Mouse (Mus musculus) megakaryocyte, embryonic 14.5 days (primary cell): ENCODE data around the gene Pde4d. TPM values are rescaled to one million over a fixed set of nuclear protein-coding genes. Genes with fewer than 3 reads are reported as not detected.
A peak's percentile ranks its signal among the peaks of the same experiment; 100 is the strongest.

Experiments used
- H3K27me3 ChIP-seq: replicated peaks from 2 replicates; pipeline ENCODE3; 2012; ENCODE audit warnings: inconsistent platforms
- H3K36me3 ChIP-seq: replicated peaks from 2 replicates; pipeline ENCODE3; 2012; ENCODE audit warnings: low read length, inconsistent platforms, mixed read lengths
- H3K4me1 ChIP-seq: 2 replicates; pipeline ENCODE4 v1.6.1; 2012; ENCODE audit warnings: inconsistent platforms
- H3K4me3 ChIP-seq: replicated peaks from 2 replicates; pipeline ENCODE3; 2012; ENCODE audit warnings: moderate library complexity, mild to moderate bottlenecking, inconsistent platforms
- H3K9me3 ChIP-seq: 2 replicates; pipeline ENCODE4 v1.6.1; 2012; ENCODE audit warnings: inconsistent platforms
- FLI1 ChIP-seq: IDR thresholded peaks from 2 replicates; pipeline ENCODE4 v1.6.1; 2012; ENCODE audit warnings: low read length, inconsistent platforms, mixed read lengths
- GATA1 ChIP-seq: IDR thresholded peaks from 3 replicates; pipeline ENCODE4 v1.6.1; 2012; ENCODE audit warnings: mixed read lengths, low read length, inconsistent platforms, borderline replicate concordance
- polyA plus RNA-seq: library from polyadenylated mRNA; stranded (reverse); fragments of >175 nt; gene quantifications from 2 replicates; pipeline ENCODE4 v1.2.3, GENCODE M21; 2012; ENCODE audit warnings: low replicate concordance; ENCODE audit not compliant: insufficient read depth

Pde4d gene
- polyA plus RNA-seq = 2.8 and 7.2 TPM in 2 replicates

DNA sequence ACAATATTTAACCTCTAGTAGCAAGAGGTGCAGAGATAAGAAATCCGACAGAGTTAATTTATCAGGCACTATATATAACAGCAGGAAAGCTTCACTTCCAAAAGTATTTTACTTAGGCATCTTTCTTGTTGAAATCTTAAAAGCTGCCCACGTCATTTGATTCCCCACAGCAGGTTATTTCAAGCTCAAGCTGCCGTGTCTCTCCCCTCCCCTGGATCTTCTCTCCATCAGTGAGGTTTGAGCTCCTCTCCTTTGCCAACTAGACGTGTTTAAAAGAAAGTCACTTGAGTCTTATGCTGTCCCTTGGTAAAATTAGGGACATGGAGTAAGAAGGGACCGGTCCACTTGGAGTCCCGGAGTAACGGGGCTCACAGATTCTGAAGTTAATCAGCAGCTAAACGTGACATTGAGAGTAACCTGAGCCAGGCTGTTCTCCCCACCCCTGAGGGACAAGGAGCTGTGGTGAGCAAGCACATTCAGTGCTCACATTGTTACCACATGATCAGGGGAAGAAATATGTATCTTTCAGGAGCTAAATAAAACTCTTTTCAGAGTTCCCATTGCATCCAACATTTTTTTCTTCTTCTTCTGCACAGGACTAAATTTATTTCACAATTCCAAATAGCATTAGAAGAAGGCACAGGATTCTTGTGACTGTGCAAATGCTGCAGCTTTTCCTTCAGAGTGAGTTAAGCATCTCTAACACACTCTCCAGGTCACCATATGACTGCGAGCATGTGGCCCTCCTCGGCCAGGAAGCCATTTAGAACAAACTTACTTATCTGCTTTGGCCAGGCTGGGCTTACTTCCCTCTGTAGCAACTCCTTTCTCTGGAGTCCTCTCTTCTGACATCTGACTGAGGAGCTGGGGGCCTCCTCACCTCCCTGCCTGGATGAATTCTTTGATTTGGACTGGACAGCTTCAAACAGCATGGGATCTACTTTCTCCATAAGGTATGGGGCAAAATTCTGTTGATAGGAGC, at the start of gene Pde4d:
Gene Pde4d (plus strand): TSS at position 833 of the 982 bp plus-strand sequence.
- peaks cover 7% of the 10 kb centered on the region for H3K27me3 ChIP-seq
- TF ChIP-seq GATA1 (peak; percentile 50; the same call in 1 of the 3 replicates), FLI1 (no peak)
- H3K4me1 ChIP-seq = peaks cover 35% of the 10 kb centered on the region
- no peaks in the 10 kb centered on the region for H3K36me3 ChIP-seq
- peak within 1 kb of the TSS; percentile 77 for H3K4me3 ChIP-seq
- no peaks in the 10 kb centered on the region for H3K9me3 ChIP-seq

DNA sequence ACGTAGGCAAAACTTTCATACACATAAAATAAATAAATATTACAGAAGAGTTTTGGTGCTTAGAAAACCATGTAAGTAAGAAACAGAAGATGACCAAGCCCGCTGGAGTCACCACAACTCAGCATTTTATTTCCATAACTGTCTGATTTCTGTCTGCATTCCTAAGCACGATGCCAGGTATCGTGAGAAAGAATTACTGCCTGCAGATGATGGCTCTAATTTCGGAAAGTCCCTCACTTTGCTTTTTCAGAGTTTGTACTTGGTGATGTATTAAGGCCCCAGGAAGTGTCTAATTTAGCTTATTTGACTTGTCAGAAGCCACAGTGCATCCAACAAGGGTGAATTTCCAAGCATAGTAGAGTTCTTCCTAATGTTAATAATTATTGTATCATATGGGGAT, 46.6 kb upstream of the Pde4d start:
- Histone ChIP-seq H3K36me3 (peaks cover 52% of the 10 kb centered on the region), H3K4me1 (no peaks in the 10 kb centered on the region), H3K9me3 (no peaks in the 10 kb centered on the region), H3K27me3 (no peaks in the 10 kb centered on the region), H3K4me3 (no peak overlapping the region)
- TF ChIP-seq GATA1 (no peak), FLI1 (no peak)

- H3K36me3 ChIP-seq = peaks cover 60% of the 10 kb centered on the region
- no peaks in the 10 kb centered on the region for H3K27me3 ChIP-seq
- TF ChIP-seq GATA1 = no peak
- TF ChIP-seq FLI1 = no peak
- H3K4me1 ChIP-seq = no peaks in the 10 kb centered on the region
- H3K4me3 ChIP-seq = no peak overlapping the region
- no peaks in the 10 kb centered on the region for H3K9me3 ChIP-seq
These were observed 45.4 kb upstream of the Pde4d start for GRCm38 (mm10) chr13:108404372-108404771.

DNA sequence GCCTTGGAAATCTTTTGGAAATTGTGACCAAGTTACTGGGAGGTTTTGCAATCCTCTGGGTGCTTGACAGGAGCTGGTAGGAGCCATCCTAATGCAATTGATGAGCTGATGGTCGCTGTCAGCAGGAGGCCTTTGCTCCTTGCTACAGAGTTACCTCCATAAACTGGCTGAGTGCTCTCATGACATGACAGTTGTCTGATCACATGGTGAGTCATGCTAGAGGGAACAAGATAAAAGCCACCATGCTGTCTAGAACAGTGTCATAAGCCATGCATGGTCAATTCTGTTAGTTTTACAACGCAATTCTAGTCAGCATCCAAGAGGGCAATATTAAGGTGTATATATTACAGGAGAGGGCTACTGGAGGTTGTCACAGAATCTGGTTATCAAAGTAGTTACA, 34.3 kb upstream of the Pde4d start:
- TF ChIP-seq FLI1 (no peak), GATA1 (no peak)
- H3K4me3 ChIP-seq = no peak overlapping the region

DNA sequence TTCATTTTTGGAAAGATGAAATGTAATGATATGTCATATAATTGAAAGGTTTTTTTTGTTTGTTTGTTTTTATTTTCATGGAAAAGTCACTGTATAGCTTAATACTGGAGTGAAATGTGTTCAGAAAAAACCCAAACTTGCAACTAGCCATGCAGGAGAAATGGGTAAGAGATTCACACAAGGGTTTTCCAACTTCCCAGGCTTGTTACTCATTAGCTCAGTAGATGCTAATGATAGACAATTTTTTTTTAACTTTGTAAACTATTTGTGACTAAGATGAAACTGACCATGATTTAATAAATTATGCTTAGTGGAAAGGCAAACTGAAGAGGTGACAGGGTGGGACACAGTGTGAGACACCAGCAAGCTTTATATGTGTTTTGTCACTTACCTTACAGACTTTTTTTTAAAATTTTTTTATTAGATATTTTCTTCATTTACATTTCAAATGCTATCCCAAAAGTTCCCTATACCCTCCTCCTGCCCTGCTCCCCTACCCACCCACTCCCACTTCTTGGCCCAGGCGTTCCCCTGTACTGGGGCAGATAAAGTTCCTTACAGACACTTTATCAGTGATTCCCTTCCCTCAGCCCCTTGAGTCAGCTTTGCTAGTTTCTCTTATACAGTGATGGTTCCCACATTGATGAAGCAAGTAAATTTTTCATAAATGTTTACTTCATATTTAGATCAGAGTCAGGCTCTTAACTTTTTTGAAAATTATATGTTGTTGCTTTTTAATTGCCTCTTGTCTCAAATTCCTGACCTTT, 30.8 kb upstream of the Pde4d start:
- TF ChIP-seq GATA1 = no peak
- TF ChIP-seq FLI1 = no peak
- Histone ChIP-seq H3K4me1 (peaks cover 17% of the 10 kb centered on the region), H3K9me3 (no peaks in the 10 kb centered on the region), H3K27me3 (peaks cover 5% of the 10 kb centered on the region), H3K4me3 (no peak overlapping the region), H3K36me3 (no peaks in the 10 kb centered on the region)

More for the DNA sequence above, 34.3 kb upstream of the Pde4d start:
- no peaks in the 10 kb centered on the region for H3K36me3 ChIP-seq
- no peaks in the 10 kb centered on the region for H3K27me3 ChIP-seq
- no peaks in the 10 kb centered on the region for H3K9me3 ChIP-seq
- peaks cover 20% of the 10 kb centered on the region for H3K4me1 ChIP-seq

DNA sequence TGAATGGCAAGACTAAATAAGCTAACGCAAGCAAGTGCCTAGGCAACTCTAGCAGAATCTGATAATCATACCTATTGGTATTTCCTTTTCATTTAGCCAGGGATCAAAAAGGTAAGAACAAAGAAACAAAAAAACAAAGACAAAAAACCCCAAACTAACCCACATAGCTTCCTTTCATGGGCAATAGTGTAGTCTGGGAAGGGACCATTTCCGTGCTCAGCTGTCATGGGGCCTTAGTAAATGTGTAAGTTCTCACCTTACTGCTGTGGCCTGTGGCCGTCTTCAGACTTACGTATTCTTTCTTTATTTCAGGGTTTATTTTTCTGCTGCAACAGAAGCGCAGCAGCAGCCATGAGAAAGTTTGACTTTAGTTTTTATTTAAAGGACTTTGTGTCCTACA, 23.4 kb upstream of the Pde4d start:
- no peaks in the 10 kb centered on the region for H3K4me1 ChIP-seq
- H3K4me3 ChIP-seq = no peak overlapping the region
- TF ChIP-seq GATA1 (no peak), FLI1 (no peak)
- no peaks in the 10 kb centered on the region for H3K9me3 ChIP-seq
- peaks cover 18% of the 10 kb centered on the region for H3K27me3 ChIP-seq
- no peaks in the 10 kb centered on the region for H3K36me3 ChIP-seq

- H3K36me3 ChIP-seq = no peaks in the 10 kb centered on the region
- no peak overlapping the region for H3K4me3 ChIP-seq
- H3K4me1 ChIP-seq = no peaks in the 10 kb centered on the region
- peaks cover 15% of the 10 kb centered on the region for H3K27me3 ChIP-seq
- H3K9me3 ChIP-seq = peaks cover 5% of the 10 kb centered on the region
- no peak for TF ChIP-seq GATA1
These were observed 20.9 kb upstream of the Pde4d start for GRCm38 (mm10) chr13:108428809-108429208.

GRCm38 (mm10) chr13:108429623-108430022, 20.1 kb upstream of the Pde4d start:
- TF ChIP-seq FLI1 (no peak), GATA1 (no peak)
- no peak overlapping the region for H3K4me3 ChIP-seq
- H3K4me1 ChIP-seq = peaks cover 1% of the 10 kb centered on the region
- peaks cover 5% of the 10 kb centered on the region for H3K9me3 ChIP-seq
- peaks cover 9% of the 10 kb centered on the region for H3K27me3 ChIP-seq
- no peaks in the 10 kb centered on the region for H3K36me3 ChIP-seq

DNA sequence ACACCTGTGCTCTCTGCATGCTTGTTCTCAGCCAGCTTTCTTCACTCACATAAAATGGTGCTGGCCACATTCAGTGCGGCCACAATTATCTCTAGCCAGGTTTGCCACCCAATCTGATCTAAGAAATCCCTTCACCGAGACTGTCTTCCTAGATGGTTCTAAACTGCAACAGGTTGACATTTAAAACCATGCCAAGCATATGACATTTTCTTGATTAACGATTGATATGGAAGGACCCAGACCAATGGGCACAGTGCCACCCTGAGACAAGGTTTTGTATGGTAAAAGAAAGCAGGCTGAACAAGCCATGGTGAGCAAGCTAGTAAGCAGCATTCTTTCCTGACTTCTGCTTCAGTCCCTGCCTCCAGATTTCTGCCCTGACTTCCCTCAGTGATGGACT, 18.0 kb upstream of the Pde4d start:
- TF ChIP-seq GATA1 = no peak
- TF ChIP-seq FLI1 = no peak
- Histone ChIP-seq H3K9me3 (peaks cover 5% of the 10 kb centered on the region), H3K4me1 (peaks cover 21% of the 10 kb centered on the region), H3K36me3 (no peaks in the 10 kb centered on the region), H3K27me3 (peaks cover 8% of the 10 kb centered on the region), H3K4me3 (no peak overlapping the region)
